Mouse (Mus musculus) CH12.LX (cell line): Measurements from ENCODE around the gene Col5a1.

ENCODE experiments used
- CTCF ChIP-seq, 2 experiments: IDR thresholded peaks in 1 of 2; conservative IDR thresholded peaks in 1 of 2; 2 replicates each; pipeline ENCODE4 v1.5.1; 2011 to 2012; ENCODE audit warnings: low read depth in 2 of 2, low read length in 2 of 2, improper control_type of control experiment in 1 of 2, inconsistent platforms in 1 of 2, mild to moderate bottlenecking in 1 of 2, moderate library complexity in 1 of 2
- E2F4 ChIP-seq: IDR thresholded peaks from 2 replicates; pipeline ENCODE4 v1.6.1; 2011; ENCODE audit warnings: low read depth, low read length, improper control_type of control experiment; ENCODE audit not compliant: insufficient replicate concordance
- MAFK ChIP-seq: IDR thresholded peaks from 2 replicates; pipeline ENCODE4 v1.6.1; 2011; ENCODE audit warnings: low read length, improper control_type of control experiment; ENCODE audit not compliant: insufficient replicate concordance
- MXI1 ChIP-seq: IDR thresholded peaks from 2 replicates; pipeline ENCODE4 v1.6.1; 2011; ENCODE audit warnings: mild to moderate bottlenecking, low read depth, low read length, improper control_type of control experiment
- POLR2A ChIP-seq: IDR thresholded peaks from 2 replicates; pipeline ENCODE4 v1.6.1; 2011; ENCODE audit warnings: low read depth, mild to moderate bottlenecking, improper control_type of control experiment, low read length

GRCm38 (mm10) chr2:28059922-28060321 is 173.7 kb downstream of the Col5a1 start:
- no peak for TF ChIP-seq CTCF (conservative IDR thresholded peaks at IDR 0.05 in 1 of 2, IDR thresholded peaks at IDR 0.05 in 1 of 2; ENCODE audit: low read depth in 2 of 2, low read length in 2 of 2)
- TF ChIP-seq E2F4 = no peak
- TF ChIP-seq MXI1 = no peak
- no peak for TF ChIP-seq POLR2A
- TF ChIP-seq MAFK = no peak
